Mouse (Mus musculus) cerebellum, adult 18-20 months (tissue): ENCODE measurements around the gene Zfp385a.
A peak's percentile ranks its signal among the peaks of the same experiment; 100 is the strongest.

Source experiments
- DNase-seq, 2 experiments: peaks; one replicate each; pipeline ENCODE4 v3.0.0; 2021

Zfp385a gene

GRCm38 (mm10) chr15:103362950-103363349 lies 23.1 kb upstream of the Zfp385a start:
- no peak for DNase-seq

DNA sequence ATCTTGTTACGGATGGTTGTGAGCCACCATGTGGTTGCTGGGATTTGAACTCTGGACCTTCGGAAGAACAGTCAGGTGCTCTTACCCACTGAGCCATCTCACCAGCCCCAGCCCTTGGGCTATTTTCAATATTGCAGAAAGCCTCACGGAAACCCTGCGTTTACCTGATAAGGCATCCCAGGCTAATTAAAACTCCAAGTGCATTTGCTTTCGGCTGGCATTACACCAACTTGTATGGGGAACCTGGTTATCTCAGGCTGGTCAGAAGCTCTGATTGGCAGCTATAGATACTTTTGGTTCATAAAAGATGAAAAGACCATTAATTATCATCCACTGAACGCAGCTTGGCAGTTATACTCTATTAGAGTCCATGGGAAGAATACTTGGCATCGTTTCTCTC lies 22.4 kb upstream of the Zfp385a start:
- no peak for DNase-seq

DNA sequence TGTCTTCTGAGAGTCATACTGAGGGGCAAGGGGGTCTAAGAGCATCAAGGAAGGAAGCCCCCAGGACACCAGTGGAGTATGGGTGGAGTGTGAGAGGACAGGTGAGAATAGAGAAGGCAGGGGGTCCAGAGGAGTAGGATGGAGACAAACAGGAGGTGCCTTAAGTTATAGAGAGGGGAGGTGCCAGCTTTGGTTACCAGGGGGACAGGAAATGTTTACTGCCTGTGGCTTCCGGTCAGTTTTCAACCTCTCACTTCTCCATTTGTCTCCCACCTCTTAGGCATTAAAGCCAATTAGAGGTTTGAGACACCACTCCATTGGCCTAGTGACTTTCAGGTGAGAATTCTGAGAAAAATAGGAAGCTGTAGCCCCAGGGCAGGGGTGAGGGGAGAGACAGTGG lies 21.4 kb upstream of the Zfp385a start:
- no peak for DNase-seq

- peak; percentile 85 to 89 for DNase-seq
These were observed 20.1 kb upstream of the Zfp385a start for GRCm38 (mm10) chr15:103359869-103360602.

DNA sequence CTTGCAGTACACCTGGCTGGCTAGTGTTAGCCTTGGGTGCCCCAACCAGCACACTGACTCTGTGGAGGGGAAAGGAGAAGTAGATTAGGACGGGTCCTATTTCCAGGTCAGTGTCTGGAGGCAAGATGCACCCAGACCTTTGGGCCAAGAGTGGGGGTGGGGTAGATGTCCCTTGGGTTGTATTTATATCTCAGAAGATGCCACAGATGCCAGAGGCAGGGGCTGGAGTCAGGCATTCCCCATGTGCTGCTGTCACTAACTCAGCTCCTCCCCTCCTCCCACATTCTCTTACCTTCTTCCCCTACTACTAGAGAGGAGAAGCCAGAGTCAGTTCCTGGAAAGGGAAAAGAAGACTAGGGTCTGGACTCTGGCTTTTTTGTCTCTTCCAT lies 19.2 kb upstream of the Zfp385a start:
- DNase-seq: no peak

- peak in 1 of 2 experiments; percentile 9 for DNase-seq
These were observed 18.6 kb upstream of the Zfp385a start for GRCm38 (mm10) chr15:103358278-103359121.

DNA sequence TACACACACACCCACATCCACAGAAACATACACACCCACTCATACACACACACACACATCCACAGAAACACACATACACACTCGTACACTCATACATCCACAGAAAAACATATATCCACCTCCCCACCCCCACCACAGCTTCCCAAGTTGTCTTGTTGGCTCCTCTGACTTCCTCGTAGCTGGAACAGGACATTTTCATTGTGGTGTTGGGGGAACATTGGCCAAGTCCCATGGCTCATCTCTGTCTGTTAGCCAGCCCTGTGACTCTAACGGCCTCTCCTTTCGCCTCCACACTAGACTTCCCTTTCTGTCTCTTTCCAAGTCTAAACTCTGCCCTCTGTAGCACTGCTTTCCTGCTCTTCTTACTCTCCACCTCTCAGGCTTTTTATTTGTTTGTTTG lies 17.9 kb upstream of the Zfp385a start:
- DNase-seq: peak in 1 of 2 experiments; percentile 4

GRCm38 (mm10) chr15:103356130-103356529 lies 16.2 kb upstream of the Zfp385a start:
- peak in 1 of 2 experiments; percentile 6 for DNase-seq

DNA sequence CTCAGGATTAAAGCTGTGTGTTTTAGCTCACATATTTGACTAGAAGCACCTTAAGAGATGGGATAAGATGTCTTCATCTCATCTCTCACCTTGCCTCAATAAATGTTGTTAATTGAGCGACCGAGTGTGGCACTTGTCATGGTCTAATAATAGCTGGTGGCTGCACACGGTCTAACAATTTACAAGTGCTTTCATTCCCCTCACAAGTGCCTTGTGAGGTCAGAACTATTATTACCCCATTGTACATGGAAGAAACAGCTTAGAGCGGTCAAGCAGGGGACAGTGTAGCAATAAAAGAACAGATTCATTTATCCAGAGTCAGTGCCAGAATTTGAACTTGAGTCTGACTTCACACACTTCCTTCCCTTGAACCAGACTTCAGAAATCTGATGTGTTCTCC lies 15.5 kb upstream of the Zfp385a start:
- no peak for DNase-seq

DNA sequence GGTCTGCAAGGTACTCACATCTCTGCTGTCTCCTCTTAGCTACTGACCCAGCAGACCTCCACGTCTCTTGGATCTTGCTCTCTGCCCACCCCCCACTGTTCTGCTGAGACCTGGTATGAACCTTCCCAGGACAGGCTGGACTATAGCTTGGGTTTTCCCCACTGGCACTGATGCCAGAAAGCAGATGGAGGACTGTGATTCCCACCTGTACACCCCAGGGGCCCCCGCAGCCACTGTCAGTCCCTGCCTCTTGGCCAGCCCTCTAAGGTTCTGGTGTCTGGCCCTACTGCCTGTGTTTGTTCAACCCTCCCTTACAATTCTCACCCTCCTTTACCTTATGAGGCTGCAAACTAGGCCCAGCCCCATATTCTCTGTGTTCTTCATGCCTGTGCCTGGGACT lies 14.8 kb upstream of the Zfp385a start:
- peak; percentile 79 to 83 for DNase-seq

- peak in 1 of 2 experiments; percentile 10 for DNase-seq
These were observed 13.8 kb upstream of the Zfp385a start for GRCm38 (mm10) chr15:103353511-103354256.

GRCm38 (mm10) chr15:103352856-103353255 lies 13.0 kb upstream of the Zfp385a start:
- peak; percentile 60 to 71 for DNase-seq

DNA sequence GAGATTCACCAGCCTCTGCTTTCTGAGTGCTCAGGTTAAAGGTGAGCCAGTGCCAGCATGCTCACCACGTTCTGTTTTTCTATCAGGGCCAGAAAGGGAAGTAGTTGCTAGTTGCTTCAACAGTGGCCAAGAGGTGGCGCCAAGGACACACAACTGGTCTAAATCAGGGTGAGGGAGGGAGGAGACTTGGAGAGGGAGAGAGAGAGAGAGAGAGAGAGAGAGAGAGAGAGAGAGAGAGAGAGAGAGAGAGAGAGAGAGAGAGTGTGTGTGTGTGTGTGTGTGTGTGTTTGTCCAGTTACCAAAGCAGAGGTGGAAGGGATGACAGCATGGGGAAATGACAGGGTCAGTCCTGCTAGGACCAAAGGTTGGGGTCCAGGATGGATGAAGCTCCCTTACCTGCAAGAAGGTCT lies 7.4 kb upstream of the Zfp385a start:
- DNase-seq: peak; percentile 61 to 63

DNA sequence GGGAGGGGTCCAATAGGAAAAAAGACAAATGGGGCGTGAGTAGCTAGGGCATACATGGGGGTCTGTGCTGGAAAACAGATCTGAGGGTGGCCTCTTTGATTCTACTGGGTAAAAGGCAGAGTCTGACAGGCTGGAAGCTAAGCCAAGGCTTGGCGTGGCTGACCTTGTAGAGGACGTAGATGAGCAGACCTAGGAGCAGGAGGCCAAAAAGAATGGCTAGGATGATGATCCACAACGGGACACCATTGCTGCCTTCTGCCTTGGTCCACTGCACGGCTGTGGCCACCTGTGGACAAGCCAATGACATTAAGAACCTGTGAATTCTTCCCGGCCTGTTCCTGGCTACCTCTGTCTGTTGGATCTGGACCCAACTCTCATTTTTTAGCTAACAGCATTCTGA lies 5.9 kb upstream of the Zfp385a start:
- no peak for DNase-seq

DNA sequence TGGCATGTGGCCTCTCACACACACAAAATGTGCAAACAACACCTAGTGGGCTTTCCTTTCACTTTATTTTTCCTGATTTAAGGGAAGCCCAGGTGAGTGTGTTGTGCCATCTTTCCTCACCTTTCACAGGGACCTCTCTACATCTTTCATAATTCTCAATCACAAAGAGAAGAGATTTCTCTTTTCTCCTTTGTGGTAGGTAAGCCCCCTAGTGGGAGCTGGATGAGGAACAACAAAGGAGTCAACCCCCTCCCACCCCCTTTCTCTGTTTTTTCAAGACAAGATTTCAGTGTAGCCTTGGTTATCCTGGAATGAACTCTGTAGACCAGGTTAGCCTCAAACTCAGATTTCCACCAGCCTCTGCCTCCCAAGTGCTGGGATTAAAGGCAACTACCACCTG lies 3.7 kb upstream of the Zfp385a start:
- DNase-seq: no peak

- no peak for DNase-seq
These were observed 3.1 kb upstream of the Zfp385a start for GRCm38 (mm10) chr15:103343008-103343407.

GRCm38 (mm10) chr15:103342415-103342814 lies 2.5 kb upstream of the Zfp385a start:
- peak; percentile 73 to 76 for DNase-seq

DNA sequence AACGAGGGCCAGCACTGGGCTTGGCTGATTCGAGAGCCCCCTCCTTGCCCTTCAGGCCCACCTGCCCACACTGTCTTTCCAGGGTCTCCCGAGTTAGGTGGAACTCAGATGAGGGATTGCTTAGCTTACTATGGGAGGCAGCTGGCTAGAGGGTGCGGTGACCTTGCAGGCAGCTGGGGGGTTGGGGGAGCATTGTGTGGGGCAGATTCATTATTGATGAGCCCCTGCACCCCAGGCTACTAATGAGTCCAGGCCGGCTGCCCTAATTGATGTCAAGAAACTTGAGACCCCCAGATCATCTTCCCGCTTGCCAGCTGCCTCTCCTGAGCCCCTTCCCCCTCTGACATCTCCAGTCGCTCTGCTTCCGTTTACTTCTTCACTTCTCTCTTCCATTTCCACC lies 1.7 kb upstream of the Zfp385a start:
- DNase-seq: no peak

DNA sequence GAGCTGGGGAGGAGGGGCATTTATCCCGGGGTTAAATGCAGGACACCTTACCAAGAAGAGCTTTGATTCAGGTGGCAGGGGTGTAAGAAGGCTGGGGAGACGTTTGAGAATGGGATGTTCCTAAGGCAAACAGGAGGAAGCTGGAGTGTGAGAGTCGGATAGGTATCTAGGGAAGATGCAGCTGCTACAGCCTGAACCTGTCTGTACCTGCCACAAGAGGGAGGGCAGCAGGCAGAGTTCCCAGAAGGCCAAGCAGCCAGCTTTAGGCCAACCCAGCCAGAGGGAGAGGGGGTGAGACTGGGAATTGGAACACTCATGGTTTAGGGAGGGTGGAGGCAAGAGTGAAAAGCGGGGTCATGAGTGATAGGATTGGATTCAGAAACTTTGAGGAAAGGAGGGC lies 893 bp upstream of the Zfp385a start:
- peak in 1 of 2 experiments; percentile 26 for DNase-seq

DNA sequence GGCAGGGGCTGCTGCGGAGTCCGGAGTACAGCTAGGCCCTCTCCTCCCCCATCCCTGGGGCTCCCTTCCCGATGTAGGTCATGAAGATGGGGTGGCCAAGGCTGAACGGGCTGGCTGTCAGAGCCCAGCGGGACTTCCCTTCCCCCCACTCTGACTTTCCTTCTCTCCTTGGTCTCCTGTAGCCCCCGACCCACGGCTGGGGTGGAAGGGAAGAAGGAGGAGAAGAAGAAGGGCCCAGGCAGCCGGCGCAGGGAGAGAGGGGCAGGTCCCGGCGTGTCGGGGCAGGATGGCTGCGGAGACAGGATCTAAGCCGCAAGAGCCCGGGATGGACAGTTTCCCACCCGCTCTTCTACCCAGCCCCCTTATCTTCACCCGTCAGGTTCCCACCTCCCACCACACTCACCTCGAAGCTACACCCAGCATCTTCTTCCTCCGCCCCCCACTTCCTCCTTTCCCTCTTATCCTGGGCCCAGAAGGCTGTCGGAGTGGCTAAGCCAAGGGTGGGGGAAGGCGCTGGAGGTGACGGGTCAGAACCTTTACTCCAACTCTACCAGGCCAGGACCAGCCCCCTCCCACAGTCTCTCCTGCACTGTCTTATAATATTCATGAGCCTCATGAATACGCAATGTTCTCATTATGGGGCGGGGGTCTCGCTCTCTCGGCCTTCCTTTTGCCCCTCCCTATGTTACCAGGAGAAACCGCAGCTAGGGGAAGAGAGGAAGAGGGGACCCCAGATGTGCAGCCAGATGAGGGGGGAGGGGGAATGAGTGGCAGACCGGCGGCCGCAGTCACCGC lies 530 bp downstream of the Zfp385a start:
- DNase-seq: no peak

DNA sequence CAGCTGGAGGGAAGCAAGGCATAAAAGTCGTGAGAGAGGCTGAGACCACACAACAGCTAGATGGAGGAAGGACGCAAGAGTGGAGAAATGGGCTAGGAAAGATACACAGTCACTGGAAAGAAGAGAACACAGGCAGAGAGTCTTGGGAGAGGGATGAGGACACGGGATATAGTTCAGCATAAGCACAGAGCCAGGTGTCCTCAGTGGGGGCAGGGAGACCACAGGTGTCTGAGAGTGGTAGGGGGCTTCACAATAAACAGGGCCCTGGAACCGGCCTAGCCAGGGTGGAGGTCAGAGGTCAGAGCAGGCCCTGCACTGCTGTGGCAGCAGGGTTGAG lies 1.1 kb downstream of the Zfp385a start:
- DNase-seq: no peak

DNA sequence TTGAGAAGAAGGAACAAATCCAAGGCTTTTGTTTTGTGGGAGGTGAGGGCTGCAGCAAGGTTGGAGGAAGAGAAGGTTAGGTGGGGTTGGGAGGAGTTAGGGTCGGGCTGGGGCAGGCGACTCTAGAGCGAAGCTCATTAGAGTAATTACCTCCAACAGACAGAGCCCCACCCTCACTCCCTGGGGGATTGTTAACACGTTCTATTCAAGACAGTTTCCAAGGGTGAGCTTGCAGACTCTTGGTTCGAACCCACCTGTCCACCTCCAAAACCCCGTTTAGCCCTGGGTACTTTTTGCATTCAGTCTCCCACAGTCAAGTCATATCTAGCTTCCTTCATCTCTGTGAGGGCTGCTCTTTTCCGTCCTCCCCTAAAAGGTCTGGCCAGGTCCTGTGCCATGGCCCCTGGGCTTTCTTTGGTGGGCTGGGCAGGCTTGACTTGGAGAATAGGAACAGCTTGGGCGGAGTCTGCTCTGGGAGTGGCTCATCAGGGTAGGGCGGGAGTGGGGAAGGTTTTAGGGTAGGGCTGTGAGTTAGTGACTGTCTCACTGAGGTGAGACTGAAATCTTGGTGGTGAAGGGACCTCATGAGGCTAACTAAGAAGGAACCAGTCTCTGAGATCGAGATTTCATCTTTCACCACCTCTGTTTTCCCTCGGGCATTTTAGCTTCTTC lies 2.8 kb downstream of the Zfp385a start:
- DNase-seq: no peak
